Mouse (Mus musculus) intestine, embryonic 16.5 days (tissue): ENCODE results near the gene Hic1. TPM values are rescaled to one million over a fixed set of nuclear protein-coding genes. Genes with fewer than 3 reads are reported as not detected.

ENCODE experiments used
- ATAC-seq: fragments of 200-750 bp; cut with Nextera tagmentation; 2 replicates; pipeline ENCODE4 v1.8.0; 2017; ENCODE audit warnings: moderate TSS enrichment, moderate library complexity
- H3K27ac ChIP-seq: fragments of 300-500 bp; sonication (generic); 2 replicates; pipeline ENCODE4 v1.5.1; 2014; ENCODE audit warnings: mild to moderate bottlenecking, low read length
- H3K27me3 ChIP-seq: fragments of 300-500 bp; sonication (generic); replicated peaks from 2 replicates; pipeline ENCODE4 v1.6.1; 2014; ENCODE audit warnings: low read length, control low read depth, mixed read lengths; ENCODE audit not compliant: control insufficient read depth, insufficient read depth
- H3K36me3 ChIP-seq: fragments of 300-500 bp; sonication (generic); 2 replicates; pipeline ENCODE4 v1.6.1; 2014; ENCODE audit warnings: low read length, control low read depth; ENCODE audit not compliant: control insufficient read depth, insufficient read depth
- H3K4me1 ChIP-seq: fragments of 300-500 bp; sonication (generic); 2 replicates; pipeline ENCODE4 v1.6.1; 2014; ENCODE audit warnings: low read length, control low read depth, mixed read lengths; ENCODE audit not compliant: control insufficient read depth, insufficient read depth
- H3K4me2 ChIP-seq: fragments of 300-500 bp; sonication (generic); 2 replicates; pipeline ENCODE4 v1.6.1; 2014; ENCODE audit warnings: low read depth, low read length, control low read depth
- H3K4me3 ChIP-seq: fragments of 300-500 bp; sonication (generic); 2 replicates; pipeline ENCODE4 v1.5.1; 2014; ENCODE audit warnings: mild to moderate bottlenecking, low read length
- H3K9ac ChIP-seq: fragments of 300-500 bp; sonication (generic); 2 replicates; pipeline ENCODE4 v1.6.1; 2014; ENCODE audit warnings: low read depth, low read length
- H3K9me3 ChIP-seq: fragments of 300-500 bp; sonication (generic); 2 replicates; pipeline ENCODE4 v1.6.1; 2016; ENCODE audit warnings: low read length, control low read depth; ENCODE audit not compliant: control insufficient read depth
- WGBS: fragments of 180-500 bp; shearing (Covaris S2); extraction: QIAGEN DNeasy Blood & Tissue Kit; methylation state at CpG from one replicate; pipeline ENCODE4 v1.1.7; 2014; 5-methylcytosine and 5-hydroxymethylcytosine counted together
- polyA plus RNA-seq: library from polyadenylated mRNA; unstranded; fragments of >200 nt; fragmentation: Nextera tagmentation; extraction: Ambion mirVana; gene quantifications from 2 replicates; pipeline ENCODE4 v1.2.1, GENCODE M21; 2015

The Hic1 gene
- polyA plus RNA-seq = 7.1 and 8.6 TPM in 2 replicates

DNA sequence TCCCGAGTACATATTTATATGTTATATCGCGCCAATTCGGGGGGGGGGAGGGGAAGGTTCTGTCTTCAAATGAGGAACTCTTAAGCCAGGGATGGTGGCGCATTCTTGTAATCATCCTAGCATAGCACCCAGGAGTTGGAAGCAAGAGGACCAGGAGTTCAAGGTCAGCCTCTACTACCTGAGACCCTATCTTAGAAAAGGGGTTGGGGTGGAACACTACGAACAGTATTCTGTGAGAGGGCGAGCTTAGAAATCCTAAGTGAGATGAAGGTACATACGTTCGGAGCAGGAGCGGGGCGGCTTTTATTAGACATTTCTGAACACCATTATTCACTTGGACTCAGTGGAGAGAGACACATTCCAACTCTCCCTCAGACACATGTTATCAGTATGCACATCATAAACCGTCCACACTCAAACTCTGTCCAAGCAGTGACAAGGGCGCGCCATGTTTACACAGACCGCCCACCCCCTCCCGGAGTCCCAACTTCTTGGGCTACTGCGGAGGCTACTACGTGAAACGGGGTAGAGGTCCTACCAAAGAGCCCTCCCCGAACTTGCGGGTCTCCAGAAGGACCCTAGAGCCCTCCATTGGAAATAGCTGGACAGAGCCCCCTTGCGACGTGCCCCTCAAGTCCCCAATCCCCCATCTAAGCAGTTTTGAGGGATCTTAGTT lies at the start of gene Hic1:
Hic1 (minus strand) TSS at position 115 of the 676 bp plus-strand sequence.
- Histone ChIP-seq H3K36me3 (peaks cover 3% of the 10 kb centered on the region; the same call in 1 of the 2 replicates), H3K9ac (peak within 1 kb of the TSS; percentile 77), H3K9me3 (no peaks in the 10 kb centered on the region), H3K4me2 (peak within 1 kb of the TSS; percentile 97), H3K4me3 (peak within 1 kb of the TSS; percentile 77), H3K27me3 (peaks cover 63% of the 10 kb centered on the region), H3K4me1 (peaks cover 67% of the 10 kb centered on the region), H3K27ac (peak within 1 kb of the TSS; percentile 96)
- ATAC-seq = no peak
- WGBS = 3% methylated on average over 23 of the region's 23 CpGs

DNA sequence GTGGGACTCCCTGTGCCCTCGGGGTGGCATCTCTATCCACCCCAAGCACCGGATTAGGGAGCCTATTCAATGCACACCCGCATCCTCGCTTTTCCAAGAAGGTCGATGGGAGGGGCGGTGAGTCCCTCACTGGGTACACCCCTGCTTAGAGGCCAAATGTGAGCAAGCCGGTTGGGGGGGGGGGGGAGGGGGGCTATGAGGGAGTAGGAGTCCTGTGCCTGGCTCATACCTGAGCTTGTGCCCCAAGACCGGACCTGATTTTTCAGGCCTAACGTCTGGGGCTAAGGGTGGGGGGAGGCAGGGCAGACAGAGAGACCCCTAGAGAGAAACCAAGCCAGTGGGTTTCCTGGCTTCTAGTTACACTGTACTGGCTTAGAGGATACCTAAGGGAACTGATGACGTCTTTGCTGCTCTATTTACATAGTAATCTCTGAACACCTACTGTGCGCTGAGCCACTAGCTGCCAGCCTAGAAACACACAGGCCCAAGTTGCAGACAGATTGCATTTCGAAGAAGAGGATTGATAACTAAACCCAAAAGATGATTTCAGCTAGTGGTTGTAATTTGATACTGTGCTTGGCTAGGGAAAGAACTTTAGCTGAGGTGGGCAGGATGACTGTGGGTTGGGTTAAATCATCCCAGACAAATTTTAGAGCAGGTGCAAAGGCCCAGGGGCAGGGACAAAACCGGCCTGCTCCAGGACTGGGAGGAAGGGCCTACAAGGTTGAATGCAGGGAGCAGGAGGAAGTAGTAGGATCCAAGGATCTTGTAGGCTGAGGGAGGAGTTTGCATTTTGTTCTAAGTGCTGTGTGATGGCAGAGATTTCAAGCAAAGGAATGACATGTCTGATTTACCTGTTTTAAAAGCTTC lies 45.0 kb upstream of the Hic1 start:
- Histone ChIP-seq H3K9me3 (no peaks in the 10 kb centered on the region), H3K9ac (peak overlapping the region; percentile 66), H3K4me3 (peak overlapping the region; percentile 37), H3K27ac (peak overlapping the region; percentile 82), H3K27me3 (no peaks in the 10 kb centered on the region), H3K4me2 (peak overlapping the region; percentile 62), H3K36me3 (no peaks in the 10 kb centered on the region), H3K4me1 (peaks cover 20% of the 10 kb centered on the region)
- WGBS = 22% methylated on average over 13 of the region's 13 CpGs
- peak; percentile 29 for ATAC-seq

DNA sequence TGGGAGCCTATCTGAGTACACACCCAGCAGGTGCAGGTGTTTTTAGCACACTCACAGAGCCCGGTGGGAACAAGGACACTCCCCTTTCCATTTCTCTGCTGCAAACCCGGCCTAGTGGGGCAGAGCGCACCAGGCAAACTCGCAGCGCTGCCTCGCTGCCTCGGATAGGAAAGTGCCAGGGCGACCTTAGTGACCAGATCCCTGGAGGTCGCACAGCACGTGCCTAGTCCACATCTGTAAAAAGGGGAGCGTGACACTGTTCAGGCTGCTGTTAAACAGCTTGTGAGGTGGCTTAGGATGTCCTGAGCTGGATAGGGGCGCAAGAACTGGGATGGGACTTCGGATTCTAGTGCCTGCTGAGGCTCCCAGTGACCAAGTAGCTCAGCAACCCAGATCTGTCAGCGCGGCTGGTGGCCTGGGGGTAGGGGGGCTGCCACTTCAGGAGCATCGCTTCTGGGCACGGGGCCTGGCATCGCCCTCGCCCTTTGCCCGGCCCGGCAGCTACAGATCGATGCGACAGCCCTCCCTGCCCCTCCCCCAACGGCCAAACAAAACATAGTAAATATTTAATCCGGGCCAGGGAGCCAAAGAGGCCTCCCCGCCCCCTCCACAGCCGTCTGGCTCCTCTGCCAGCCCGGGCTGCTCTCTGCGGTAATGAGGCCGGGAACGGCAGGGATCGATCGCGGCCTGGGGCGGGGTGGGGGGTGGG lies 44.2 kb upstream of the Hic1 start:
- H3K9ac ChIP-seq = peak overlapping the region; percentile 66
- H3K4me2 ChIP-seq = peak overlapping the region; percentile 62
- no peaks in the 10 kb centered on the region for H3K9me3 ChIP-seq
- H3K27ac ChIP-seq = peak overlapping the region; percentile 82
- H3K36me3 ChIP-seq = no peaks in the 10 kb centered on the region
- peaks cover 20% of the 10 kb centered on the region for H3K4me1 ChIP-seq
- 9% methylated on average over 35 of the region's 35 CpGs for WGBS
- H3K4me3 ChIP-seq = peak overlapping the region; percentile 37
- ATAC-seq = peak; percentile 88
- H3K27me3 ChIP-seq = no peaks in the 10 kb centered on the region

DNA sequence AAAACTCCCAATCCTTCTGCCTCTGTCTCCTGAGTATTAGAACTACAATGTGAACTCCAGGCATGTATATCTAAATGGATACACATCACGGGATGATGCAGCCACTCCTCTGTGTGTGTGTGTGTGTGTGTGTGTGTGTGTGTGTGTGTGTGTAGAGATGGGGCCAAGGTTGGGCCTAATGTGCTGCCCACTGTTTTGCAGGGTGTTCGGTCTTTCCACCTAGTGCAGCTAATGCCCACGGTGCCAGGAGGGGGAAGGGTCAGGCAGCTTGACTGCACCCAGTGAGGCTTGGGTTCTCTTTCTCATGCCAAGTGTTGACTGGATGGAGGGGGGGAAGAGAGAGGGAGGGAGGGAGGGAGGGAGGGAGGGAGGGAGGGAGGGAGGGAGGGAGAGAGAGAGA lies 43.6 kb upstream of the Hic1 start:
- 33% methylated on average over 3 of the region's 3 CpGs for WGBS
- ATAC-seq = 0 out of 2 replicates have a peak, but pooled peaks have one; percentile 18

DNA sequence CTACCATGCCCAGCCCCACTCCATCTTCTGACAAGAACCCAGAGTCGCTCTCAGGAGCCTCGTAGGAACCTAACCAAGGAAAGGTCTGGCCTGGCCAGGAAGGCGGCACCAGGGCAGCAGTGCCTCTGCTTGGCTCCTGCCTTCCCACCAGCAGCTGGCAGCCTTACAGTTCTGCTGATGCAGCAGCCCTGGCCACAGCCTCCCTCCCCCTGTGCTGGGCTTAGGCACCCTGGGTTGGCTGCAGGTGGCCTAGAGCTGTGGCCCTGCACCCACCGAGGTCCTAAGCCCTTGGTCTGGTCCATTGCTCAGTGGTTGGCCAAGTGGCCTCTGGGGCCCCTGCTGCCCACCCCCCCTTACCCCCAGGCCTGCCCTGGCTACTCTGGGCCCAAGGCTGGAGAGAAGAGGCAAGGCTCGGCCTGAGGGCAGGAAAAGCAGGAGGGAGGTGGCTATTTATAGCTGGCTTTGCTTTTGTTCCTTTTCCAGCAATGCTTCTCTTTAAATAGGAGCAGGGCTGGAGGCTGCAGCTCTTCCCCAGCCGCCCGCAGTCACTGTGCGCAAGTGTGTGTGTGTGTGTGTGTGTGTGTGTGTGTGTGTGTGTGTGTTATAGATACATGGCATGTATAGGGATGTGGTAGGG lies 42.8 kb upstream of the Hic1 start:
- peak; percentile 6; the same call in 1 of the 2 replicates for ATAC-seq
- Histone ChIP-seq H3K36me3 (no peaks in the 10 kb centered on the region), H3K27ac (peak overlapping the region; percentile 43), H3K9me3 (no peaks in the 10 kb centered on the region), H3K4me2 (no peak overlapping the region), H3K4me3 (no peak overlapping the region), H3K4me1 (peaks cover 20% of the 10 kb centered on the region), H3K27me3 (no peaks in the 10 kb centered on the region), H3K9ac (no peak overlapping the region)
- WGBS = 59% methylated on average over 8 of the region's 8 CpGs

More for the DNA sequence above, 43.6 kb upstream of the Hic1 start:
- peaks cover 20% of the 10 kb centered on the region for H3K4me1 ChIP-seq
- H3K4me3 ChIP-seq = no peak overlapping the region
- no peaks in the 10 kb centered on the region for H3K36me3 ChIP-seq
- H3K9ac ChIP-seq = no peak overlapping the region
- H3K27me3 ChIP-seq = no peaks in the 10 kb centered on the region
- no peaks in the 10 kb centered on the region for H3K9me3 ChIP-seq
- H3K4me2 ChIP-seq = no peak overlapping the region
- peak overlapping the region; percentile 58; the same call in 1 of the 2 replicates for H3K27ac ChIP-seq

DNA sequence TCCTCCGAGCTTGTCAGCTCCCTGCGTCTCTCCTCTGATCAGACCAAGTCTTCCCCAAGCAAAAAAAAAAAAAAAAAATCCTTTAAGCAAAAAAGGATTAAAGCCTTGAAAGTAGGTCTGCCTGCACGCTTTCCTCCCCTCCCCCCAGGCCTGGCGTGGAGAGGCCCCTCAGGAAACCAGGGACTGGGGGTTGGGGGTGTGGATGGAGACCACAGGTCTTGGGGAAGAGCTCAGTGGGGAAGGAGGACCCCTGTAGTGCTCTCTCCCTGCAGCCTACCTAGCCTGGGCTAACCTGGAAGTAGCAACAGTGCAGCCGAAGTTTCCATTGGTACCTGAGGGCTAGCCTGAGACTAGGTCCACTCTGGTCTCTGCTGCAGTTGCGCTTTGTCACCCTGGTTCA lies 41.4 kb upstream of the Hic1 start:
- no peak overlapping the region for H3K27ac ChIP-seq
- no peaks in the 10 kb centered on the region for H3K27me3 ChIP-seq
- 65% methylated on average over 6 of the region's 6 CpGs for WGBS
- H3K9ac ChIP-seq = no peak overlapping the region
- no peaks in the 10 kb centered on the region for H3K36me3 ChIP-seq
- no peaks in the 10 kb centered on the region for H3K9me3 ChIP-seq
- H3K4me2 ChIP-seq = no peak overlapping the region
- H3K4me3 ChIP-seq = no peak overlapping the region
- no peak for ATAC-seq
- peaks cover 23% of the 10 kb centered on the region for H3K4me1 ChIP-seq

DNA sequence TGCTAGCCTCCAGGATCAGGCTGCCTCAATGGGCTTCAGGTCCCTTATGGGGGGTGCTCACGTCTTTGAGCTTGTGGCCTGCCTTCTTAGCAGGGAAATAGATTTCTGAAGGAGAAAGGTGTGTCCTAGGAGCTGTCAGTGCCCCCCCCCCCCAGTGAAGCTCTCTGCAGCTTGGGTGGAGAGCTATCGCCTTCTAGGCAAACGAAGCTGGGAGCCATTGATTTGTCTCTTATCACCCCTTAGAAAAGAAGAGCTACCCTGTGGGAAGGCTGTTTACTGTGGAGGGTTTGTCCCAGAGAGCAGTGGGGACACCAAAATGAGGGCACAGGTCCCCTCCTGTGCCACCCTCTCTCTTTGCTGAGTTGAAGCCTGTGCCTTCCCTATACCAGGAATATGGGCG lies 40.8 kb upstream of the Hic1 start:
- no peak overlapping the region for H3K27ac ChIP-seq
- no peak overlapping the region for H3K9ac ChIP-seq
- no peaks in the 10 kb centered on the region for H3K9me3 ChIP-seq
- WGBS = 73% methylated on average over 4 of the region's 4 CpGs
- H3K4me1 ChIP-seq = peaks cover 23% of the 10 kb centered on the region
- no peaks in the 10 kb centered on the region for H3K27me3 ChIP-seq
- H3K4me2 ChIP-seq = no peak overlapping the region
- no peak for ATAC-seq
- no peak overlapping the region for H3K4me3 ChIP-seq
- no peaks in the 10 kb centered on the region for H3K36me3 ChIP-seq

DNA sequence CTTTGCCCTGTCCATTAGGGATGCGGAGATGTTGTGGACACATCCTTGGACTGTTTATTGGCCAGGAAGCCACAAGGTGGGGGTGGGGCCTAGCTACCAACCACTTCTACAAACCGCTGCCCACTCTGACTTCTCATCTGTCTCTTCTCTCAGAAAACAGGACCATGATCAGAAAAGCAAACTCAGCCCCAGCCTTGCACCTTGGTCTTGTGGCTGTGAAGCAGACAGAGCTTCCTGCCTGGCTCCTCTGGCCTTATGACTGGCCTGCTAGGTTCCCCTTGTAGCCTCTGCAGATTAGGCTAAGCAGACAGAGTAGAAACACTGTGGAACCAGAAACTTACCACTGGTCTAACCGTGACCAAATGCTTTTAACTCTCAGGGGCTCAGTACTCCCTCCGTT lies 40.0 kb upstream of the Hic1 start:
- H3K9me3 ChIP-seq = no peaks in the 10 kb centered on the region
- H3K9ac ChIP-seq = no peak overlapping the region
- ATAC-seq = no peak
- no peaks in the 10 kb centered on the region for H3K27me3 ChIP-seq
- no peak overlapping the region for H3K4me3 ChIP-seq
- no peaks in the 10 kb centered on the region for H3K36me3 ChIP-seq
- no peak overlapping the region for H3K27ac ChIP-seq
- peaks cover 23% of the 10 kb centered on the region for H3K4me1 ChIP-seq
- no peak overlapping the region for H3K4me2 ChIP-seq
- 75% methylated on average over 4 of the region's 4 CpGs for WGBS
